9 mouse cellular contexts compared by ENCODE assay signal in genomic region chr11:115266400-115266778, GRCm38 (mm10). TPM values are rescaled to one million over a fixed set of nuclear protein-coding genes. Genes with fewer than 3 reads are reported as not detected.
DNase-seq lines count a peak whose midpoint lies in the region; ATAC-seq and TF ChIP-seq lines count a peak whose summit lies in the region.
"Had no signal": no experiment of that assay in that cellular context is flagged by ENCODE, and none has a peak within 500 bp of the region (broad histone marks: within the 10 kb centered on the region; RNA-seq: fewer than 3 reads in every experiment).

No protein-coding gene starts in this region.

- peak overlapping the region; percentile 63 for H3K4me2 ChIP-seq in liver, embryonic 11.5 days
- peak overlapping the region; percentile 61 for H3K4me2 ChIP-seq in hindbrain, postnatal 0 days (ENCODE audit: low read depth, low read length)
- H3K4me2 ChIP-seq in neural tube, embryonic 12.5 days (replicated peaks): peak overlapping the region; percentile 65

- ATAC-seq in liver, embryonic 11.5 days (replicated peaks; ENCODE audit: low FRiP score): no peak
- no peak for ATAC-seq in hindbrain, postnatal 0 days
- ATAC-seq in neural tube, embryonic 12.5 days (ENCODE audit: low FRiP score, low read depth): no peak
- no peak for ATAC-seq in granulocyte monocyte progenitor cell, adult 5-6 weeks (replicated peaks; ENCODE audit: poor library complexity, severe bottlenecking)

- H3K9ac ChIP-seq in liver, embryonic 11.5 days (ENCODE audit: low read depth, low read length): no peak overlapping the region
- peak overlapping the region; percentile 40; the same call in 1 of the 2 replicates for H3K9ac ChIP-seq in hindbrain, postnatal 0 days (replicated peaks; ENCODE audit: low read length)
- H3K9ac ChIP-seq in neural tube, embryonic 12.5 days: peak overlapping the region; percentile 42; the same call in 1 of the 2 replicates

- 2% methylated on average over 21 of the region's 22 CpGs for WGBS in liver, embryonic 11.5 days
- WGBS in hindbrain, postnatal 0 days: 3% methylated on average over 22 of the region's 22 CpGs
- 3% methylated on average over 22 of the region's 22 CpGs for WGBS in neural tube, embryonic 12.5 days

- DNase-seq in liver, embryonic 11.5 days (ENCODE audit: low spot score): no peak
- no peak for DNase-seq in liver
- peak; percentile 70 to 75 for DNase-seq in cerebellum, postnatal 36 days
- DNase-seq in hindbrain, postnatal 0 days (ENCODE audit: low spot score): no peak
- no peak for DNase-seq in gastrocnemius, postnatal 25 days
- no peak for DNase-seq in urinary bladder, postnatal 25 days (ENCODE audit: low spot score)
- DNase-seq: kidney, adult 2 months had no signal

- no peak overlapping the region for H3K27ac ChIP-seq in liver, embryonic 11.5 days (ENCODE audit: low read depth, low read length)
- H3K27ac ChIP-seq in hindbrain, postnatal 0 days: no peak overlapping the region
- no peak overlapping the region for H3K27ac ChIP-seq in neural tube, embryonic 12.5 days

- peak overlapping the region; percentile 43 for H3K4me3 ChIP-seq in liver, embryonic 11.5 days (ENCODE audit: low read depth, low read length)
- peak overlapping the region; percentile 38 for H3K4me3 ChIP-seq in hindbrain, postnatal 0 days (ENCODE audit: low read length)
- peak overlapping the region; percentile 32; the same call in 1 of the 2 replicates for H3K4me3 ChIP-seq in neural tube, embryonic 12.5 days

- TF ChIP-seq CTCF in hindbrain, postnatal 0 days (IDR thresholded peaks at IDR 0.05; ENCODE audit: low read depth): no peak

- no peaks in the 10 kb centered on the region for H3K9me3 ChIP-seq in liver, embryonic 11.5 days (ENCODE audit: control insufficient read depth, low read length)
- H3K9me3 ChIP-seq in hindbrain, postnatal 0 days (ENCODE audit: low read length): no peaks in the 10 kb centered on the region
- H3K9me3 ChIP-seq in neural tube, embryonic 12.5 days: no peaks in the 10 kb centered on the region

- no peaks in the 10 kb centered on the region; the same call in 1 of the 2 replicates for H3K36me3 ChIP-seq in liver, embryonic 11.5 days (ENCODE audit: control insufficient read depth, insufficient read depth, low read length)
- peaks cover 13% of the 10 kb centered on the region for H3K36me3 ChIP-seq in hindbrain, postnatal 0 days (ENCODE audit: insufficient read depth, low read length)
- peaks cover 20% of the 10 kb centered on the region; the same call in 1 of the 2 replicates for H3K36me3 ChIP-seq in neural tube, embryonic 12.5 days

- peaks cover 7% of the 10 kb centered on the region; the same call in 1 of the 2 replicates for H3K4me1 ChIP-seq in liver, embryonic 11.5 days (replicated peaks; ENCODE audit: control insufficient read depth, insufficient read depth, low read length)
- H3K4me1 ChIP-seq in hindbrain, postnatal 0 days (ENCODE audit: insufficient read depth, low read length): peaks cover 13% of the 10 kb centered on the region
- H3K4me1 ChIP-seq in neural tube, embryonic 12.5 days: peaks cover 24% of the 10 kb centered on the region

- peaks cover 69% of the 10 kb centered on the region for H3K27me3 ChIP-seq in liver, embryonic 11.5 days (replicated peaks; ENCODE audit: control insufficient read depth, insufficient read depth, low read length)
- peaks cover 55% of the 10 kb centered on the region for H3K27me3 ChIP-seq in hindbrain, postnatal 0 days (ENCODE audit: insufficient read depth, low read length)
- H3K27me3 ChIP-seq in neural tube, embryonic 12.5 days (replicated peaks): peaks cover 76% of the 10 kb centered on the region

RNA-seq across cellular contexts. Expression of gene Grin2c, which starts 0.7 kb away (rescaled TPM):
- 0.75 and 0.89 TPM in 2 replicates for polyA plus RNA-seq in liver, embryonic 11.5 days (2014; fragmentation: Nextera tagmentation; extraction: Ambion mirVana)
- total RNA-seq in hindbrain, postnatal 0 days (2014; rRNA removed): 6.9 and 7.1 TPM in 2 replicates
- 1.0 and 1.1 TPM in 2 replicates for polyA plus RNA-seq in hindbrain, postnatal 0 days (2015; fragmentation: Nextera tagmentation; extraction: Ambion mirVana)
- polyA plus RNA-seq in neural tube, embryonic 12.5 days (2016; fragmentation: Nextera tagmentation; extraction: Ambion mirVana): 0.96 and 1.0 TPM in 2 replicates
- total RNA-seq in granulocyte monocyte progenitor cell, adult 5-6 weeks (2014; fragmentation: Nextera tagmentation): not detected in 2 replicates
- total RNA-seq in granulocyte monocyte progenitor cell, adult 5-6 weeks (2017): not detected in 2 replicates
- under 1 TPM in 1 of 2 experiments, not detected in 1; 0.05 TPM for total RNA-seq in gastrocnemius, postnatal 25 days (2021)

RNA-seq across cellular contexts. Expression of gene Fdxr, which starts 10.5 kb away (rescaled TPM):
- 25.0 and 25.7 TPM in 2 replicates for polyA plus RNA-seq in liver, embryonic 11.5 days (2014; fragmentation: Nextera tagmentation; extraction: Ambion mirVana)
- 20.0 and 22.6 TPM in 2 replicates for total RNA-seq in hindbrain, postnatal 0 days (2014; rRNA removed)
- polyA plus RNA-seq in hindbrain, postnatal 0 days (2015; fragmentation: Nextera tagmentation; extraction: Ambion mirVana): 15.0 and 16.4 TPM in 2 replicates
- 16.4 and 18.9 TPM in 2 replicates for polyA plus RNA-seq in neural tube, embryonic 12.5 days (2016; fragmentation: Nextera tagmentation; extraction: Ambion mirVana)
- 23.9 and 26.4 TPM in 2 replicates for total RNA-seq in granulocyte monocyte progenitor cell, adult 5-6 weeks (2014; fragmentation: Nextera tagmentation)
- 9.7 and 14.2 TPM in 2 replicates for total RNA-seq in granulocyte monocyte progenitor cell, adult 5-6 weeks (2017)
- 1 to 10 TPM; 3.6 to 3.8 TPM for total RNA-seq in gastrocnemius, postnatal 25 days (2021)

RNA-seq across cellular contexts. Expression of gene Fads6, which starts 31.1 kb away (rescaled TPM):
- polyA plus RNA-seq in liver, embryonic 11.5 days (2014; fragmentation: Nextera tagmentation; extraction: Ambion mirVana): 3.2 and 3.4 TPM in 2 replicates
- 8.3 and 10.8 TPM in 2 replicates for total RNA-seq in hindbrain, postnatal 0 days (2014; rRNA removed)
- 1.8 and 1.9 TPM in 2 replicates for polyA plus RNA-seq in hindbrain, postnatal 0 days (2015; fragmentation: Nextera tagmentation; extraction: Ambion mirVana)
- 0.34 and 0.46 TPM in 2 replicates for polyA plus RNA-seq in neural tube, embryonic 12.5 days (2016; fragmentation: Nextera tagmentation; extraction: Ambion mirVana)
- total RNA-seq in granulocyte monocyte progenitor cell, adult 5-6 weeks (2014; fragmentation: Nextera tagmentation): 1.2 and 1.3 TPM in 2 replicates
- total RNA-seq in granulocyte monocyte progenitor cell, adult 5-6 weeks (2017): 1.4 and 2.9 TPM in 2 replicates
- 1 to 10 TPM; 2.9 to 3.6 TPM for total RNA-seq in gastrocnemius, postnatal 25 days (2021)

RNA-seq across cellular contexts. Expression of gene Otop2, which starts 40.6 kb away (rescaled TPM):
- not detected in 2 replicates for polyA plus RNA-seq in liver, embryonic 11.5 days (2014; fragmentation: Nextera tagmentation; extraction: Ambion mirVana)
- total RNA-seq in hindbrain, postnatal 0 days (2014; rRNA removed): 0.36 and 0.99 TPM in 2 replicates
- 0.20 and 0.34 TPM in 2 replicates for polyA plus RNA-seq in hindbrain, postnatal 0 days (2015; fragmentation: Nextera tagmentation; extraction: Ambion mirVana)
- polyA plus RNA-seq in neural tube, embryonic 12.5 days (2016; fragmentation: Nextera tagmentation; extraction: Ambion mirVana): not detected in 2 replicates
- total RNA-seq in granulocyte monocyte progenitor cell, adult 5-6 weeks (2014; fragmentation: Nextera tagmentation): not detected in 2 replicates
- total RNA-seq in granulocyte monocyte progenitor cell, adult 5-6 weeks (2017): not detected in 2 replicates
- not detected for total RNA-seq in gastrocnemius, postnatal 25 days (2021)
- polyA plus RNA-seq: kidney, adult 2 months had no signal

RNA-seq across cellular contexts. Expression of gene Ush1g, which starts 55.5 kb away (rescaled TPM):
- polyA plus RNA-seq in liver, embryonic 11.5 days (2014; fragmentation: Nextera tagmentation; extraction: Ambion mirVana): 0.52 and 0.64 TPM in 2 replicates
- 0.37 and 0.47 TPM in 2 replicates for total RNA-seq in hindbrain, postnatal 0 days (2014; rRNA removed)
- polyA plus RNA-seq in hindbrain, postnatal 0 days (2015; fragmentation: Nextera tagmentation; extraction: Ambion mirVana): 0.10 and 0.13 TPM in 2 replicates
- 0.08 and 0.28 TPM in 2 replicates for polyA plus RNA-seq in neural tube, embryonic 12.5 days (2016; fragmentation: Nextera tagmentation; extraction: Ambion mirVana)
- not detected in 2 replicates for total RNA-seq in granulocyte monocyte progenitor cell, adult 5-6 weeks (2014; fragmentation: Nextera tagmentation)
- not detected in 2 replicates for total RNA-seq in granulocyte monocyte progenitor cell, adult 5-6 weeks (2017)
- total RNA-seq in gastrocnemius, postnatal 25 days (2021): under 1 TPM; 0.56 to 0.97 TPM

Comparison
In these comparisons a context has a peak if more than half of its experiments do, and no peak if none do; other contexts are left out.
1. DNase-seq: peak in cerebellum, postnatal 36 days (2 of 2); none in liver, embryonic 11.5 days (single experiment), liver (single experiment), hindbrain, postnatal 0 days (single experiment), gastrocnemius, postnatal 25 days (single experiment) and urinary bladder, postnatal 25 days (single experiment).
2. Peak in every context shown above with its lines, with median percentiles within 50 percentile points of each other: H3K4me2 ChIP-seq and H3K4me3 ChIP-seq.